Mouse (Mus musculus) megakaryocyte progenitor cell, adult 5-6 weeks (primary cell): ENCODE results near the gene Samt4. TPM values are rescaled to one million over a fixed set of nuclear protein-coding genes. Genes with fewer than 3 reads are reported as not detected.
"Not testable (repeated sequence)": the region's sequence is repeated elsewhere in the genome, so short reads cannot be mapped to it uniquely, and the experiment has no call there.

Source experiments
- ATAC-seq: replicated peaks from 2 replicates; pipeline ENCODE4 v1.8.0; 2016; ENCODE audit warnings: mild to moderate bottlenecking, moderate TSS enrichment, inconsistent platforms; ENCODE audit not compliant: poor library complexity
- total RNA-seq, 2 experiments: library from RNA; stranded (forward) in 1 of 2; stranded (reverse) in 1 of 2; fragments of 157-497, 149-512 nt in 1 of 2; fragments of 200-1000 nt in 1 of 2; gene quantifications; 2 replicates each; pipeline versions ENCODE4 v1.2.3 to v1.2.4; 2015 to 2017

Gene Samt4
- not detected in 2 replicates for total RNA-seq (2015)
- not detected in 2 replicates for total RNA-seq (2017)

DNA sequence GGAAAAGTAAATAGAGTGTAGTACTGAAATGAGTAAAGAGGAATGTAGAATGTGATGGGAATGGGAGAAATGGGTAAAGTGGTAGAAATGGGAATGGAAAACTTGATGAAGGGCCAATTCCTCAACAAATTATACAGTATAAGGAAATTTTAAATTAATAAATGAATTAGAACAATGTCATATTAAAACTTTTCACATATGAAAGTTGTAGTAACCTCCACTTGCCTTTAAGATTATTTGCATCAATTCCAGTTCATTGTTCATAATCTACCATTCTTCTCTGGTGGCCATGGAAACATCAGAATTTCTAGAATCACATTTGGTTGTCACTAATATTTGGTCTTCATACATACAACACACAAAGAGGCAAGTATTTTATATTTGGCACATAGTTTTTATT, at the start of gene Samt4:
Gene Samt4 (plus strand): TSS at position 301 of the 400 bp plus-strand sequence.
- no peak for ATAC-seq

DNA sequence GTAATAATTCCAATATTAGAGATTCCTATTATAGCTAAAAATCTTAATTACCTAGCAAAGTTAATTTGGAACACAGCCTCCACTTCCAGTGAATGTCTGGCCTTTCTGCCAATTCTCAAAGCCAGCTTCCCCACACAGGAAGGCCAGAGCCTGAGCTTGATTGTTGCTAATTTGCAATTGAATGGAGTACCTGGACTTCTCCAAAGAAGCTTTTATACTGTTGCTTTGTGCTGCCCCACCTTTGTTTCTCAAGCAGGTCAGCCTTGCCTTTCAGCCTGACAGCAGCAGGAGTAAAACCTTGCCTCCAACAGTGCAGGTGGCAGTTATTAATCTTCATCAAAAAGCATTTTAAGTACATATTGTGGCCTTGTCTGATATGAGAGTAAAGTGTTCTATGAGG, 38.1 kb upstream of the Samt4 start:
- ATAC-seq, result not testable (repeated sequence)

DNA sequence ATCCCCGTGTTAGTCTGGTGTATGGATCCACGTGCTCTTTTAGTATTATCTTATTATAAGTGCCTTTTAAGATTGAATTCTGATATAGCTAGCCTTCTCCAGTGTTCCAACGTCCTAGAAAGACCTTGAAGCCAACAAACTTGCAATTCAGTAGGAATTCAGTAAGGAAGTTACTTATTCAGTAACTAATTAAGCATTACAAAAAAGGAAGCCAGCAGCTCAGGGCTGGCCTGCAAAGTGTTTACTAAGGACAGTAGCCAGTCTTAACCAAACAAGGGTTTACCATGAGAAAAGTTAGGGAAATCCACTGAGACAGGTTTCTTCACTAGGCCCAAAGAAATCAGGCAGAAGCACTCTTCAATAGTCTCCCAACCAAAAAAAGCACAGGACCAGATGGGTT, 13.4 kb upstream of the Samt4 start:
- ATAC-seq, result not testable (repeated sequence)

Other genes starting within 250 kb of the Samt4 start
- gene 4930524N10Rik, start 138.6 kb upstream of the Samt4 start, total RNA-seq (2015), result not detected in 2 replicates
- not detected in 2 replicates for gene 4930524N10Rik, start 138.6 kb upstream of the Samt4 start, total RNA-seq (2017)
- gene Samt2, start 97.4 kb downstream of the Samt4 start, total RNA-seq (2015), result not detected in 2 replicates
- gene Samt2, start 97.4 kb downstream of the Samt4 start, total RNA-seq (2017), result not detected in 2 replicates